Mouse (Mus musculus) CH12.LX (cell line): ENCODE results near the gene Plac8. TPM values are rescaled to one million over a fixed set of nuclear protein-coding genes. Genes with fewer than 3 reads are reported as not detected.
A peak's percentile ranks its signal among the peaks of the same experiment; 100 is the strongest.

Source experiments
- DNase-seq: peaks from one replicate; pipeline ENCODE4 v3.0.0-alpha.2; 2013; ENCODE audit errors: extremely low read depth
- H3K27ac ChIP-seq: 2 replicates; pipeline ENCODE4 v1.5.1; 2012; ENCODE audit warnings: low read depth, mild to moderate bottlenecking, control low read depth, moderate library complexity; ENCODE audit not compliant: insufficient read depth
- H3K27me3 ChIP-seq: replicated peaks from 2 replicates; pipeline ENCODE3; 2012; ENCODE audit warnings: inconsistent platforms
- H3K36me3 ChIP-seq, 2 experiments: replicated peaks in 1 of 2; 2 replicates each; pipeline versions ENCODE3 to v1.6.1; 2012; ENCODE audit warnings: inconsistent platforms in 1 of 2, low read length in 1 of 2, mild to moderate bottlenecking in 1 of 2, mixed read lengths in 1 of 2, moderate library complexity in 1 of 2; ENCODE audit not compliant: control insufficient read depth in 1 of 2, insufficient read depth in 1 of 2
- H3K4me1 ChIP-seq, 2 experiments: 2 replicates each; pipeline ENCODE4 v1.6.1; 2012; ENCODE audit warnings: inconsistent platforms in 1 of 2, moderate library complexity in 1 of 2; ENCODE audit not compliant: insufficient read depth in 2 of 2, control insufficient read depth in 1 of 2
- H3K4me2 ChIP-seq: 2 replicates; pipeline ENCODE4 v1.6.1; 2012; ENCODE audit warnings: low read depth, mild to moderate bottlenecking, control low read depth; ENCODE audit not compliant: poor library complexity, insufficient read depth, severe bottlenecking
- H3K4me3 ChIP-seq, 3 experiments: fragments of 150-350 bp in 1 of 3; sonication (generic) in 1 of 3; replicated peaks in 1 of 3; 2 replicates each; pipeline versions ENCODE3 to v1.5.1; 2011 to 2012; ENCODE audit warnings: low read depth in 2 of 3, low read length in 2 of 3, mild to moderate bottlenecking in 2 of 3, moderate library complexity in 2 of 3, control low read depth in 1 of 3, improper control_type of control experiment in 1 of 3, inconsistent platforms in 1 of 3, mixed read lengths in 1 of 3; ENCODE audit not compliant: poor library complexity in 1 of 3
- H3K79me2 ChIP-seq: replicated peaks from 2 replicates; pipeline ENCODE4 v1.6.1; 2012; ENCODE audit warnings: mild to moderate bottlenecking, moderate library complexity; ENCODE audit not compliant: control insufficient read depth, poor library complexity, insufficient read depth, severe bottlenecking; ENCODE audit errors: extremely low read depth
- H3K9ac ChIP-seq: 2 replicates; pipeline ENCODE4 v1.6.1; 2012; ENCODE audit warnings: low read depth, mild to moderate bottlenecking, control low read depth, moderate library complexity; ENCODE audit not compliant: insufficient read depth
- H3K9me3 ChIP-seq: replicated peaks from 2 replicates; pipeline ENCODE3; 2012; ENCODE audit warnings: low read length, inconsistent platforms, mixed read lengths
- BHLHE40 ChIP-seq: IDR thresholded peaks from 2 replicates; pipeline ENCODE4 v1.6.1; 2011; ENCODE audit warnings: mild to moderate bottlenecking, low read depth, low read length, improper control_type of control experiment
- CTCF ChIP-seq, 2 experiments: IDR thresholded peaks in 1 of 2; conservative IDR thresholded peaks in 1 of 2; 2 replicates each; pipeline ENCODE4 v1.5.1; 2011 to 2012; ENCODE audit warnings: low read depth in 2 of 2, low read length in 2 of 2, improper control_type of control experiment in 1 of 2, inconsistent platforms in 1 of 2, mild to moderate bottlenecking in 1 of 2, moderate library complexity in 1 of 2
- E2F4 ChIP-seq: IDR thresholded peaks from 2 replicates; pipeline ENCODE4 v1.6.1; 2011; ENCODE audit warnings: low read depth, low read length, improper control_type of control experiment; ENCODE audit not compliant: insufficient replicate concordance
- ELF1 ChIP-seq: IDR thresholded peaks from 2 replicates; pipeline ENCODE4 v1.6.1; 2014; ENCODE audit warnings: low read depth, mild to moderate bottlenecking, inconsistent platforms, low read length, improper control_type of control experiment
- ETS1 ChIP-seq: conservative IDR thresholded peaks from 2 replicates; pipeline ENCODE4 v1.6.1; 2012; ENCODE audit warnings: low read depth, mild to moderate bottlenecking, inconsistent platforms, low read length, improper control_type of control experiment, moderate library complexity
- HCFC1 ChIP-seq: IDR thresholded peaks from 2 replicates; pipeline ENCODE4 v1.6.1; 2012; ENCODE audit warnings: low read depth, mild to moderate bottlenecking, inconsistent platforms, low read length, improper control_type of control experiment
- JUND ChIP-seq: conservative IDR thresholded peaks from 2 replicates; pipeline ENCODE4 v1.6.1; 2011; ENCODE audit warnings: low read depth, low read length, improper control_type of control experiment
- KAT2A ChIP-seq: IDR thresholded peaks from 2 replicates; pipeline ENCODE4 v1.6.1; 2012; ENCODE audit warnings: low read length, improper control_type of control experiment, inconsistent platforms; ENCODE audit not compliant: insufficient replicate concordance
- MAFK ChIP-seq: IDR thresholded peaks from 2 replicates; pipeline ENCODE4 v1.6.1; 2011; ENCODE audit warnings: low read length, improper control_type of control experiment; ENCODE audit not compliant: insufficient replicate concordance
- MAX ChIP-seq: IDR thresholded peaks from 2 replicates; pipeline ENCODE4 v1.6.1; 2011; ENCODE audit warnings: low read length, improper control_type of control experiment
- MAZ ChIP-seq: IDR thresholded peaks from 2 replicates; pipeline ENCODE4 v1.6.1; 2012; ENCODE audit warnings: low read depth, mild to moderate bottlenecking, inconsistent platforms, low read length, improper control_type of control experiment, moderate library complexity
- MYC ChIP-seq: IDR thresholded peaks from 2 replicates; pipeline ENCODE4 v1.6.1; 2011; ENCODE audit warnings: low read depth, mild to moderate bottlenecking, improper control_type of control experiment, low read length
- NELFE ChIP-seq: IDR thresholded peaks from 2 replicates; pipeline ENCODE4 v1.6.1; 2011; ENCODE audit warnings: low read depth, low read length, improper control_type of control experiment
- PAX5 ChIP-seq: IDR thresholded peaks from 2 replicates; pipeline ENCODE4 v1.6.1; 2012; ENCODE audit warnings: low read length, inconsistent platforms, mixed read lengths
- POLR2A ChIP-seq: IDR thresholded peaks from 2 replicates; pipeline ENCODE4 v1.6.1; 2011; ENCODE audit warnings: low read depth, mild to moderate bottlenecking, improper control_type of control experiment, low read length
- POLR2AphosphoS2 ChIP-seq: IDR thresholded peaks from 2 replicates; pipeline ENCODE4 v1.6.1; 2011; ENCODE audit warnings: low read depth, low read length, improper control_type of control experiment
- RAD21 ChIP-seq: IDR thresholded peaks from 2 replicates; pipeline ENCODE4 v1.6.1; 2011; ENCODE audit warnings: low read depth, mild to moderate bottlenecking, low read length, improper control_type of control experiment, moderate library complexity
- SIN3A ChIP-seq: IDR thresholded peaks from 2 replicates; pipeline ENCODE4 v1.6.1; 2012; ENCODE audit warnings: low read length, improper control_type of control experiment, inconsistent platforms
- SMC3 ChIP-seq: IDR thresholded peaks from 2 replicates; pipeline ENCODE4 v1.6.1; 2011; ENCODE audit warnings: low read depth, low read length, improper control_type of control experiment
- TBP ChIP-seq: conservative IDR thresholded peaks from 2 replicates; pipeline ENCODE4 v1.6.1; 2011; ENCODE audit warnings: low read depth, low read length, improper control_type of control experiment
- TCF12 ChIP-seq: IDR thresholded peaks from 2 replicates; pipeline ENCODE4 v1.6.1; 2014; ENCODE audit warnings: low read depth, mild to moderate bottlenecking, inconsistent platforms, low read length, improper control_type of control experiment
- UBTF ChIP-seq: IDR thresholded peaks from 2 replicates; pipeline ENCODE4 v1.6.1; 2012; ENCODE audit warnings: low read depth, mild to moderate bottlenecking, inconsistent platforms, low read length, improper control_type of control experiment, moderate library complexity
- USF2 ChIP-seq: conservative IDR thresholded peaks from 2 replicates; pipeline ENCODE4 v1.6.1; 2011; ENCODE audit warnings: low read depth, low read length, improper control_type of control experiment
- ZMIZ1 ChIP-seq: IDR thresholded peaks from 2 replicates; pipeline ENCODE4 v1.6.1; 2012; ENCODE audit warnings: low read depth, mild to moderate bottlenecking, inconsistent platforms, low read length, improper control_type of control experiment
- ZNF384 ChIP-seq: IDR thresholded peaks from 2 replicates; pipeline ENCODE4 v1.6.1; 2012; ENCODE audit warnings: low read depth, low read length, improper control_type of control experiment, inconsistent platforms
- dilution Hi-C: fragments of 300-500 bp; cut with MboI; formaldehyde crosslinking; loops from 2 replicates; pipeline ENCODE4 v1.14.3; 2020; ENCODE audit warnings: low sequenced_read_pairs; ENCODE audit not compliant: extremely low pct_unique_long_range_greater_than_20kb, extremely low pct_ligation_motif_present
- in situ Hi-C: fragments of 300-500 bp; cut with MboI; formaldehyde crosslinking; loops from 3 replicates; pipeline ENCODE4 v1.14.3; 2019; ENCODE audit warnings: low sequenced_read_pairs, low pct_ligation_motif_present, low pct_unique_long_range_greater_than_20kb, mixed read lengths
- polyA plus RNA-seq: library from polyadenylated mRNA; unstranded; fragments of >175 nt; gene quantifications from 2 replicates; pipeline ENCODE4 v1.2.1, GENCODE M21; 2012; ENCODE audit warnings: low read depth; ENCODE audit not compliant: insufficient read length
- total RNA-seq, 2 experiments: library from RNA; depleted of rRNA; stranded (reverse); fragments of 300-350 nt in 1 of 2; fragments of >200 nt in 1 of 2; gene quantifications; 2 replicates each; pipeline ENCODE4 v1.2.3; 2012 to 2014

Plac8 gene
- total and polyA plus RNA-seq, 3 experiments: 64.3 to 258 (median 161) TPM

- peak; percentile 97 for TF ChIP-seq TCF12
- no peak for TF ChIP-seq CTCF (conservative IDR thresholded peaks at IDR 0.05 in 1 of 2, IDR thresholded peaks at IDR 0.05 in 1 of 2; ENCODE audit: low read depth in 2 of 2, low read length in 2 of 2)
Measured at GRCm38 (mm10) chr5:100518049-100519026, 53.7 kb downstream of the Plac8 start, which contains the start of gene Cops4 (continued).

- dilution Hi-C loops: no loop called here
- Histone ChIP-seq H3K9me3 (no peaks in the 10 kb centered on the region), H3K9ac (no peak overlapping the region), H3K4me2 (no peak overlapping the region), H3K4me1 (peaks cover 12 to 17% of the 10 kb centered on the region in 2 experiments; a peak in 3 of 4 replicates), H3K27me3 (no peaks in the 10 kb centered on the region), H3K79me2 (no peaks in the 10 kb centered on the region)
- DNase-seq: no peak
- in situ Hi-C loops: no loop called here
- TF ChIP-seq JUND (no peak), NELFE (no peak), PAX5 (no peak), ETS1 (no peak), HCFC1 (no peak), POLR2A (no peak), E2F4 (no peak), ZMIZ1 (no peak), MYC (0 out of 2 replicates have a peak, but pooled peaks have one; percentile 27), SIN3A (no peak), SMC3 (peak; percentile 31; the same call in 1 of the 2 replicates), TBP (no peak), ZNF384 (peak; percentile 39; the same call in 1 of the 2 replicates), USF2 (no peak), MAZ (no peak), KAT2A (no peak), POLR2AphosphoS2 (no peak), BHLHE40 (no peak), MAX (no peak), MAFK (no peak), ELF1 (no peak), RAD21 (peak; percentile 28), CTCF (conservative IDR thresholded peaks at IDR 0.05 in 1 of 2, IDR thresholded peaks at IDR 0.05 in 1 of 2; ENCODE audit: low read depth in 2 of 2, low read length in 2 of 2) (peak in 1 of 2 experiments; percentile 48; a peak in 2 of 4 replicates), UBTF (no peak)
- TF ChIP-seq, all 38 proteins: peak for 5
- no peak overlapping the region for H3K4me3 ChIP-seq
- no peaks in the 10 kb centered on the region for H3K36me3 ChIP-seq
- no peak overlapping the region for H3K27ac ChIP-seq
Measured at GRCm38 (mm10) chr5:100512576-100512975, 59.5 kb downstream of the Plac8 start.
